8 mouse cellular contexts compared by ENCODE assay signal in genomic region chr3:95905940-95906492, GRCm38 (mm10). TPM values are rescaled to one million over a fixed set of nuclear protein-coding genes. Genes with fewer than 3 reads are reported as not detected.
DNase-seq lines count a peak whose midpoint lies in the region; ATAC-seq and TF ChIP-seq lines count a peak whose summit lies in the region.

No protein-coding gene starts in this region.

- H3K9me3 ChIP-seq in MEL (replicated peaks; ENCODE audit: insufficient read depth, low read length): no peaks in the 10 kb centered on the region
- H3K9me3 ChIP-seq in embryonic facial prominence, embryonic 12.5 days: no peaks in the 10 kb centered on the region
- no peaks in the 10 kb centered on the region for H3K9me3 ChIP-seq in hindbrain, embryonic 12.5 days (replicated peaks)
- no peaks in the 10 kb centered on the region for H3K9me3 ChIP-seq in limb, embryonic 15.5 days
- no peaks in the 10 kb centered on the region for H3K9me3 ChIP-seq in midbrain, embryonic 13.5 days

- TF ChIP-seq CTCF in layer of hippocampus, adult 2 months (conservative IDR thresholded peaks at IDR 0.05): peak; percentile 75
- TF ChIP-seq CTCF in MEL (IDR thresholded peaks at IDR 0.05 in 2 of 3, conservative IDR thresholded peaks at IDR 0.05 in 1 of 3; ENCODE audit: control insufficient read depth in 1 of 3, insufficient read depth in 1 of 3, low read depth in 2 of 3, low read length in 3 of 3, poor library complexity in 1 of 3, severe bottlenecking in 1 of 3): peak; percentile 58 to 90 (median 86)

- H3K9ac ChIP-seq in MEL (ENCODE audit: control insufficient read depth, low read depth, low read length, poor library complexity, severe bottlenecking): peak overlapping the region; percentile 49
- peak overlapping the region; percentile 43; the same call in 1 of the 2 replicates for H3K9ac ChIP-seq in embryonic facial prominence, embryonic 12.5 days
- H3K9ac ChIP-seq in hindbrain, embryonic 12.5 days: no peak overlapping the region
- H3K9ac ChIP-seq in limb, embryonic 15.5 days: no peak overlapping the region
- H3K9ac ChIP-seq in midbrain, embryonic 13.5 days (replicated peaks): no peak overlapping the region

- H3K27me3 ChIP-seq in MEL (ENCODE audit: control insufficient read depth in 1 of 2, insufficient read depth in 2 of 2, low read length in 2 of 2): peaks cover 8 to 22% of the 10 kb centered on the region in 2 experiments; a peak in 3 of 4 replicates
- H3K27me3 ChIP-seq in embryonic facial prominence, embryonic 12.5 days: no peaks in the 10 kb centered on the region
- peaks cover 12% of the 10 kb centered on the region for H3K27me3 ChIP-seq in hindbrain, embryonic 12.5 days
- H3K27me3 ChIP-seq in limb, embryonic 15.5 days: 0 out of 2 replicates have a peak, but pooled peaks cover 4% of the 10 kb centered on the region
- peaks cover 40% of the 10 kb centered on the region for H3K27me3 ChIP-seq in midbrain, embryonic 13.5 days

- no peak for TF ChIP-seq POLR2A in MEL (IDR thresholded peaks at IDR 0.05; ENCODE audit: control insufficient read depth in 1 of 2, insufficient read depth in 1 of 2, low read depth in 1 of 2, low read length in 2 of 2, poor library complexity in 1 of 2)

- no peaks in the 10 kb centered on the region for H3K79me2 ChIP-seq in MEL (ENCODE audit: control insufficient read depth, insufficient read depth, low read length, poor library complexity)

- peaks cover 0 to 4% of the 10 kb centered on the region in 2 experiments; a peak in 1 of 4 replicates for H3K36me3 ChIP-seq in MEL (ENCODE audit: control insufficient read depth in 1 of 2, insufficient read depth in 2 of 2, low read length in 2 of 2)
- no peaks in the 10 kb centered on the region for H3K36me3 ChIP-seq in embryonic facial prominence, embryonic 12.5 days
- H3K36me3 ChIP-seq in hindbrain, embryonic 12.5 days: no peaks in the 10 kb centered on the region
- no peaks in the 10 kb centered on the region for H3K36me3 ChIP-seq in limb, embryonic 15.5 days
- no peaks in the 10 kb centered on the region for H3K36me3 ChIP-seq in midbrain, embryonic 13.5 days

- peak overlapping the region; percentile 35 for H3K4me3 ChIP-seq in layer of hippocampus, adult 2 months
- peak overlapping the region; percentile 50 to 53 for H3K4me3 ChIP-seq in MEL (ENCODE audit: control insufficient read depth in 1 of 2, insufficient read depth in 1 of 2, low read depth in 2 of 2, low read length in 2 of 2)
- H3K4me3 ChIP-seq in embryonic facial prominence, embryonic 12.5 days: peak overlapping the region; percentile 41
- peak overlapping the region; percentile 25 for H3K4me3 ChIP-seq in hindbrain, embryonic 12.5 days
- peak overlapping the region; percentile 38 for H3K4me3 ChIP-seq in limb, embryonic 15.5 days
- H3K4me3 ChIP-seq in midbrain, embryonic 13.5 days (replicated peaks): peak overlapping the region; percentile 37

- peak overlapping the region; percentile 73; the same call in 1 of the 2 replicates for H3K27ac ChIP-seq in layer of hippocampus, adult 2 months
- no peak overlapping the region for H3K27ac ChIP-seq in MEL (ENCODE audit: control insufficient read depth, low read depth, low read length)
- H3K27ac ChIP-seq in embryonic facial prominence, embryonic 12.5 days: no peak overlapping the region
- H3K27ac ChIP-seq in hindbrain, embryonic 12.5 days: no peak overlapping the region
- no peak overlapping the region for H3K27ac ChIP-seq in limb, embryonic 15.5 days
- H3K27ac ChIP-seq in midbrain, embryonic 13.5 days: no peak overlapping the region

- 1% methylated on average over 12 of the region's 12 CpGs for WGBS in embryonic facial prominence, embryonic 12.5 days
- WGBS in hindbrain, embryonic 12.5 days: under 1% methylated on average over 12 of the region's 12 CpGs
- under 1% methylated on average over 12 of the region's 12 CpGs for WGBS in limb, embryonic 15.5 days
- under 1% methylated on average over 12 of the region's 12 CpGs for WGBS in midbrain, embryonic 13.5 days

- peak; percentile 51 for TF ChIP-seq RAD21 in MEL (IDR thresholded peaks at IDR 0.05; ENCODE audit: low read depth, low read length)

- H3K4me1 ChIP-seq in MEL (ENCODE audit: control insufficient read depth in 1 of 2, insufficient read depth in 2 of 2, low read length in 2 of 2): peaks cover 0 to 5% of the 10 kb centered on the region in 2 experiments; a peak in 2 of 4 replicates
- peaks cover 36% of the 10 kb centered on the region for H3K4me1 ChIP-seq in embryonic facial prominence, embryonic 12.5 days
- H3K4me1 ChIP-seq in hindbrain, embryonic 12.5 days: peaks cover 35% of the 10 kb centered on the region
- H3K4me1 ChIP-seq in limb, embryonic 15.5 days: peaks cover 36% of the 10 kb centered on the region
- H3K4me1 ChIP-seq in midbrain, embryonic 13.5 days (replicated peaks): peaks cover 28% of the 10 kb centered on the region

- DNase-seq in layer of hippocampus, adult 2 months (ENCODE audit: low spot score in 2 of 2): no peak
- no peak for DNase-seq in layer of hippocampus, adult 8-10 months (ENCODE audit: low spot score in 2 of 2)
- peak; percentile 87 for DNase-seq in MEL (ENCODE audit: low read depth, low spot score)
- DNase-seq in thymus, postnatal 4 days: peak; percentile 74

- H3K4me2 ChIP-seq in embryonic facial prominence, embryonic 12.5 days (replicated peaks): peak overlapping the region; percentile 87
- peak overlapping the region; percentile 58 for H3K4me2 ChIP-seq in hindbrain, embryonic 12.5 days (replicated peaks)
- H3K4me2 ChIP-seq in limb, embryonic 15.5 days: peak overlapping the region; percentile 78
- H3K4me2 ChIP-seq in midbrain, embryonic 13.5 days (replicated peaks): peak overlapping the region; percentile 73

- TF ChIP-seq EP300 in MEL (IDR thresholded peaks at IDR 0.05; ENCODE audit: low read depth in 1 of 2, low read length in 2 of 2): no peak

- no peak for ATAC-seq in embryonic facial prominence, embryonic 12.5 days (ENCODE audit: insufficient number of reproducible peaks, insufficient read depth, low FRiP score, low TSS enrichment)
- ATAC-seq in hindbrain, embryonic 12.5 days (ENCODE audit: low FRiP score): no peak
- no peak for ATAC-seq in limb, embryonic 15.5 days (ENCODE audit: insufficient number of reproducible peaks, low FRiP score, low TSS enrichment, low read depth)
- ATAC-seq in midbrain, embryonic 13.5 days: no peak

RNA-seq across cellular contexts. Expression of gene Car14, which starts 1.5 kb away (rescaled TPM):
- total RNA-seq in layer of hippocampus, adult 2 months (2021): 1 to 10 TPM; 6.9 to 9.9 TPM
- 10 to 100 TPM in 3 of 4 experiments, 1 to 10 TPM in 1; 9.8 to 14.4 (median 11.1) TPM for total RNA-seq in layer of hippocampus, adult 8-10 months (2022)
- total RNA-seq in MEL (2012; rRNA removed): 0.15 TPM in 1 of 2 replicates, not detected in the other
- polyA plus RNA-seq in MEL (2012; ENCODE audit: insufficient read depth in 1 of 2, insufficient read length in 2 of 2, low read depth in 1 of 2, low replicate concordance in 2 of 2, missing spikeins in 1 of 2): under 1 TPM in 1 of 2 experiments, not detected in 1; 0.38 TPM
- polyA plus RNA-seq in embryonic facial prominence, embryonic 12.5 days (2016; fragmentation: Nextera tagmentation; extraction: Ambion mirVana): 30.1 and 36.4 TPM in 2 replicates
- polyA plus RNA-seq in hindbrain, embryonic 12.5 days (2016; fragmentation: Nextera tagmentation; extraction: Ambion mirVana): 12.8 and 13.8 TPM in 2 replicates
- polyA plus RNA-seq in limb, embryonic 15.5 days (2015; fragmentation: Nextera tagmentation; extraction: Ambion mirVana): 5.6 and 8.9 TPM in 2 replicates
- 8.5 and 11.7 TPM in 2 replicates for polyA plus RNA-seq in midbrain, embryonic 13.5 days (2015; fragmentation: Nextera tagmentation; extraction: Ambion mirVana)

RNA-seq across cellular contexts. Expression of gene Aph1a, which starts 12.2 kb away (rescaled TPM):
- 10 to 100 TPM; 69.0 to 79.8 TPM for total RNA-seq in layer of hippocampus, adult 2 months (2021)
- total RNA-seq in layer of hippocampus, adult 8-10 months (2022): 10 to 100 TPM; 53.9 to 75.7 (median 70.1) TPM
- 110 and 127 TPM in 2 replicates for total RNA-seq in MEL (2012; rRNA removed)
- 100 to 1,000 TPM in 1 of 2 experiments, not detected in 1; 170 TPM for polyA plus RNA-seq in MEL (2012; ENCODE audit: insufficient read depth in 1 of 2, insufficient read length in 2 of 2, low read depth in 1 of 2, low replicate concordance in 2 of 2, missing spikeins in 1 of 2)
- polyA plus RNA-seq in embryonic facial prominence, embryonic 12.5 days (2016; fragmentation: Nextera tagmentation; extraction: Ambion mirVana): 27.5 and 31.3 TPM in 2 replicates
- 32.4 and 36.8 TPM in 2 replicates for polyA plus RNA-seq in hindbrain, embryonic 12.5 days (2016; fragmentation: Nextera tagmentation; extraction: Ambion mirVana)
- polyA plus RNA-seq in limb, embryonic 15.5 days (2015; fragmentation: Nextera tagmentation; extraction: Ambion mirVana): 30.2 and 35.9 TPM in 2 replicates
- polyA plus RNA-seq in midbrain, embryonic 13.5 days (2015; fragmentation: Nextera tagmentation; extraction: Ambion mirVana): 32.6 and 33.8 TPM in 2 replicates

RNA-seq across cellular contexts. Expression of gene BC028528, which starts 14.2 kb away (rescaled TPM):
- 1 to 10 TPM; 3.4 to 4.8 TPM for total RNA-seq in layer of hippocampus, adult 2 months (2021)
- total RNA-seq in layer of hippocampus, adult 8-10 months (2022): 10 to 100 TPM in 1 of 4 experiments, 1 to 10 TPM in 3; 2.9 to 11.2 (median 5.9) TPM
- 7.4 and 12.2 TPM in 2 replicates for total RNA-seq in MEL (2012; rRNA removed)
- polyA plus RNA-seq in MEL (2012; ENCODE audit: insufficient read depth in 1 of 2, insufficient read length in 2 of 2, low read depth in 1 of 2, low replicate concordance in 2 of 2, missing spikeins in 1 of 2): 10 to 100 TPM in 1 of 2 experiments, not detected in 1; 13.6 TPM
- 14.3 and 14.4 TPM in 2 replicates for polyA plus RNA-seq in embryonic facial prominence, embryonic 12.5 days (2016; fragmentation: Nextera tagmentation; extraction: Ambion mirVana)
- 9.2 and 12.1 TPM in 2 replicates for polyA plus RNA-seq in hindbrain, embryonic 12.5 days (2016; fragmentation: Nextera tagmentation; extraction: Ambion mirVana)
- 24.9 and 26.4 TPM in 2 replicates for polyA plus RNA-seq in limb, embryonic 15.5 days (2015; fragmentation: Nextera tagmentation; extraction: Ambion mirVana)
- 12.9 and 14.4 TPM in 2 replicates for polyA plus RNA-seq in midbrain, embryonic 13.5 days (2015; fragmentation: Nextera tagmentation; extraction: Ambion mirVana)

RNA-seq across cellular contexts. Expression of gene Anp32e, which starts 23.0 kb away (rescaled TPM):
- total RNA-seq in layer of hippocampus, adult 2 months (2021): 10 to 100 TPM; 78.9 to 80.6 TPM
- 10 to 100 TPM; 68.6 to 95.5 (median 95.0) TPM for total RNA-seq in layer of hippocampus, adult 8-10 months (2022)
- total RNA-seq in MEL (2012; rRNA removed): 159 and 197 TPM in 2 replicates
- 100 to 1,000 TPM; 412 to 748 TPM for polyA plus RNA-seq in MEL (2012; ENCODE audit: insufficient read depth in 1 of 2, insufficient read length in 2 of 2, low read depth in 1 of 2, low replicate concordance in 2 of 2, missing spikeins in 1 of 2)
- polyA plus RNA-seq in embryonic facial prominence, embryonic 12.5 days (2016; fragmentation: Nextera tagmentation; extraction: Ambion mirVana): 241 and 287 TPM in 2 replicates
- polyA plus RNA-seq in hindbrain, embryonic 12.5 days (2016; fragmentation: Nextera tagmentation; extraction: Ambion mirVana): 265 and 297 TPM in 2 replicates
- 167 and 177 TPM in 2 replicates for polyA plus RNA-seq in limb, embryonic 15.5 days (2015; fragmentation: Nextera tagmentation; extraction: Ambion mirVana)
- 218 and 242 TPM in 2 replicates for polyA plus RNA-seq in midbrain, embryonic 13.5 days (2015; fragmentation: Nextera tagmentation; extraction: Ambion mirVana)

RNA-seq across cellular contexts. Expression of gene Ciart, which starts 24.0 kb away (rescaled TPM):
- 10 to 100 TPM; 10.3 to 11.7 TPM for total RNA-seq in layer of hippocampus, adult 2 months (2021)
- 10 to 100 TPM; 13.7 to 30.2 (median 21.4) TPM for total RNA-seq in layer of hippocampus, adult 8-10 months (2022)
- 4.9 and 18.5 TPM in 2 replicates for total RNA-seq in MEL (2012; rRNA removed)
- 10 to 100 TPM in 1 of 2 experiments, not detected in 1; 23.8 TPM for polyA plus RNA-seq in MEL (2012; ENCODE audit: insufficient read depth in 1 of 2, insufficient read length in 2 of 2, low read depth in 1 of 2, low replicate concordance in 2 of 2, missing spikeins in 1 of 2)
- polyA plus RNA-seq in embryonic facial prominence, embryonic 12.5 days (2016; fragmentation: Nextera tagmentation; extraction: Ambion mirVana): 5.9 and 6.2 TPM in 2 replicates
- 4.0 and 7.7 TPM in 2 replicates for polyA plus RNA-seq in hindbrain, embryonic 12.5 days (2016; fragmentation: Nextera tagmentation; extraction: Ambion mirVana)
- 11.9 and 13.6 TPM in 2 replicates for polyA plus RNA-seq in limb, embryonic 15.5 days (2015; fragmentation: Nextera tagmentation; extraction: Ambion mirVana)
- polyA plus RNA-seq in midbrain, embryonic 13.5 days (2015; fragmentation: Nextera tagmentation; extraction: Ambion mirVana): 3.2 and 4.8 TPM in 2 replicates

Comparison
In these comparisons a context has a peak if more than half of its experiments do, and no peak if none do; other contexts are left out.
1. DNase-seq: peak in MEL (single experiment) and thymus, postnatal 4 days (single experiment); none in layer of hippocampus, adult 2 months (0 of 2) and layer of hippocampus, adult 8-10 months (0 of 2).
2. H3K9ac ChIP-seq: peak in MEL (single experiment) and embryonic facial prominence, embryonic 12.5 days (single experiment); none in hindbrain, embryonic 12.5 days (single experiment), limb, embryonic 15.5 days (single experiment) and midbrain, embryonic 13.5 days (single experiment).
3. Peak in every context shown above with its lines, with median percentiles within 50 percentile points of each other: H3K4me3 ChIP-seq and H3K4me2 ChIP-seq.